Mouse (Mus musculus): ENCODE measurements around the gene Csrnp3. TPM values are rescaled to one million over a fixed set of nuclear protein-coding genes. Genes with fewer than 3 reads are reported as not detected.

Csrnp3 gene
- polyA plus RNA-seq, 1 experiment: 0.01 TPM

DNA sequence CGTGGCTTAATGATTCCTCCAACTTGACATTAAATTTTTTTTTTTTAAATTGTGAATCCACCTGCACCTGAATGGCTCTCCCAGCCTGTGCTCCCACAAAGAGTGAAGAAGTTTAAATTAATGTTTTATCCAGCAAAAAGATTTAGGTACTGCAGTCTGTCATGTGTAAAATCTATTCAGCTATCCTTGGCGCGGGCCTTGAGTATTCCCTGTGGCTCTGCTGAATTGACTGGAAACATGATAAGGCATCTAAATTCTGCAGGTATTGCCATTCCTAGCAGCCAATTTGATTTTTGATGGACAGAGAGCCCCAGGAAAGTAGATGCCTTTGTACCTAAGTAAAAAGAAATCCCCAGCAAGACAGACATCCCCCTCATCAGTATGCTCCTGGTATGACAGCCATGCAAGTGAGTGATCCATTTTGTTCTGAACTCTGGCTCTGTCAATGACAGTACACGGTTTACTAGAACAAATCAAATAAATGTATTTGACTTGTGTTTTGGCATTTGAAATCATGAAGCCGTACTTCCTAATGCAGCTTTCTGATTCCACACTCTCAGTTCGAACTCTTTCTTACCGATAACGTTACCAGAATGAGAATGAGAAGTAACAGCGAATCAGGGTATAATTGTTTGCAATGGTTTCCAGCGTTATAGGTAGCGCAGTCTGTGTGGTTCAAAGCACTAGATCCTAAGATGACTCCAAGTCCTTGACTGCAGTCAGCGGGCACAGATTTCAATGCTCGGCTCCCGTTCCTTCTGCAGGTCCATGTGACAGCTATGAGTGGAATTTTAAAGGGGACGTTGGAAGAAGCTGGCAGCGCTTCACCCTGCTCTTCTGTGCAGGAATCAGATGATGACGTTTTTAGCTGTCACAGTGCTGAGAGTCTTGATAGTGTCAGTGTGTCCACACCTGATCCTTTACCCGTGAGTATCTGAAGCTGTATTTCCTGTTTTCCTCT is 14.5 kb downstream of the Csrnp3 start:
- H3K36me3 ChIP-seq (ENCODE audit: control insufficient read depth, insufficient read depth): no peaks in the 10 kb centered on the region
- H3K4me3 ChIP-seq: no peak overlapping the region
- no peaks in the 10 kb centered on the region for H3K27me3 ChIP-seq (ENCODE audit: control insufficient read depth, insufficient read depth, insufficient read length)
- TF ChIP-seq USF1 (IDR thresholded peaks at IDR 0.05; ENCODE audit: low read depth) (no peak), E2F4 (IDR thresholded peaks at IDR 0.05; ENCODE audit: insufficient read depth) (no peak), POLR2A (IDR thresholded peaks at IDR 0.05; ENCODE audit: insufficient read length, low read depth) (no peak), CEBPB (IDR thresholded peaks at IDR 0.05; ENCODE audit: insufficient read depth, poor library complexity, severe bottlenecking) (no peak), MAX (IDR thresholded peaks at IDR 0.05; ENCODE audit: low read depth) (no peak), MYOD1 (IDR thresholded peaks at IDR 0.05; ENCODE audit: control insufficient read depth in 1 of 3, insufficient read length in 2 of 3, low read depth in 2 of 3) (no peak), TCF12 (IDR thresholded peaks at IDR 0.05; ENCODE audit: insufficient read depth, poor library complexity, severe bottlenecking) (no peak), MYOG (IDR thresholded peaks at IDR 0.05; ENCODE audit: control insufficient read depth in 1 of 3, insufficient read depth in 1 of 3, insufficient read length in 2 of 3, low read depth in 2 of 3) (no peak), TCF3 (IDR thresholded peaks at IDR 0.05; ENCODE audit: insufficient read length, low read depth) (no peak), POLR2AphosphoS2 (IDR thresholded peaks at IDR 0.05; ENCODE audit: insufficient read length, low read depth) (no peak), REST (IDR thresholded peaks at IDR 0.05; ENCODE audit: insufficient read depth, insufficient read length) (no peak), SRF (IDR thresholded peaks at IDR 0.05; ENCODE audit: control insufficient read depth, insufficient read length, low read depth) (no peak)
- no peaks in the 10 kb centered on the region for H3K79me2 ChIP-seq (ENCODE audit: control insufficient read depth, insufficient read depth)
- H3ac ChIP-seq (ENCODE audit: control insufficient read depth, insufficient read length): no peak overlapping the region
- H3K4me2 ChIP-seq (ENCODE audit: low read depth): no peak overlapping the region

GRCm38 (mm10) chr2:65864778-65865339 is 19.3 kb downstream of the Csrnp3 start:
- Histone ChIP-seq H3K79me2 (ENCODE audit: control insufficient read depth, insufficient read depth) (no peaks in the 10 kb centered on the region), H3ac (ENCODE audit: control insufficient read depth, insufficient read length) (no peak overlapping the region), H3K4me3 (no peak overlapping the region), H3K27me3 (ENCODE audit: control insufficient read depth, insufficient read depth, insufficient read length) (no peaks in the 10 kb centered on the region), H3K4me2 (ENCODE audit: low read depth) (no peak overlapping the region), H3K36me3 (ENCODE audit: control insufficient read depth, insufficient read depth) (no peaks in the 10 kb centered on the region)
- TF ChIP-seq MAX (IDR thresholded peaks at IDR 0.05; ENCODE audit: low read depth) (no peak), E2F4 (IDR thresholded peaks at IDR 0.05; ENCODE audit: insufficient read depth) (no peak), POLR2A (IDR thresholded peaks at IDR 0.05; ENCODE audit: insufficient read length, low read depth) (no peak), MYOD1 (IDR thresholded peaks at IDR 0.05; ENCODE audit: control insufficient read depth in 1 of 3, insufficient read length in 2 of 3, low read depth in 2 of 3) (no peak), USF1 (IDR thresholded peaks at IDR 0.05; ENCODE audit: low read depth) (no peak)

GRCm38 (mm10) chr2:65870919-65871582 is 25.5 kb downstream of the Csrnp3 start:
- H3K27me3 ChIP-seq (ENCODE audit: control insufficient read depth, insufficient read depth, insufficient read length): no peaks in the 10 kb centered on the region
- TF ChIP-seq E2F4 (IDR thresholded peaks at IDR 0.05; ENCODE audit: insufficient read depth) (no peak), MYOG (IDR thresholded peaks at IDR 0.05; ENCODE audit: control insufficient read depth in 1 of 3, insufficient read depth in 1 of 3, insufficient read length in 2 of 3, low read depth in 2 of 3) (no peak), TCF12 (IDR thresholded peaks at IDR 0.05; ENCODE audit: insufficient read depth, poor library complexity, severe bottlenecking) (no peak)
- no peak overlapping the region for H3K4me3 ChIP-seq
- H3K79me2 ChIP-seq (ENCODE audit: control insufficient read depth, insufficient read depth): no peaks in the 10 kb centered on the region
- no peaks in the 10 kb centered on the region for H3K36me3 ChIP-seq (ENCODE audit: control insufficient read depth, insufficient read depth)
- no peak overlapping the region for H3K4me2 ChIP-seq (ENCODE audit: low read depth)
- H3ac ChIP-seq (ENCODE audit: control insufficient read depth, insufficient read length): no peak overlapping the region

GRCm38 (mm10) chr2:65891590-65891989 is 46.0 kb downstream of the Csrnp3 start:
- TF ChIP-seq CEBPB (IDR thresholded peaks at IDR 0.05; ENCODE audit: insufficient read depth, poor library complexity, severe bottlenecking): no peak
- no peaks in the 10 kb centered on the region for H3K79me2 ChIP-seq (ENCODE audit: control insufficient read depth, insufficient read depth)
- H3K36me3 ChIP-seq (ENCODE audit: control insufficient read depth, insufficient read depth): no peaks in the 10 kb centered on the region
- peaks cover 4% of the 10 kb centered on the region for H3K27me3 ChIP-seq (ENCODE audit: control insufficient read depth, insufficient read depth, insufficient read length)
- H3K4me2 ChIP-seq (ENCODE audit: low read depth): no peak overlapping the region
- no peak overlapping the region for H3ac ChIP-seq (ENCODE audit: control insufficient read depth, insufficient read length)
- no peak overlapping the region for H3K4me3 ChIP-seq

DNA sequence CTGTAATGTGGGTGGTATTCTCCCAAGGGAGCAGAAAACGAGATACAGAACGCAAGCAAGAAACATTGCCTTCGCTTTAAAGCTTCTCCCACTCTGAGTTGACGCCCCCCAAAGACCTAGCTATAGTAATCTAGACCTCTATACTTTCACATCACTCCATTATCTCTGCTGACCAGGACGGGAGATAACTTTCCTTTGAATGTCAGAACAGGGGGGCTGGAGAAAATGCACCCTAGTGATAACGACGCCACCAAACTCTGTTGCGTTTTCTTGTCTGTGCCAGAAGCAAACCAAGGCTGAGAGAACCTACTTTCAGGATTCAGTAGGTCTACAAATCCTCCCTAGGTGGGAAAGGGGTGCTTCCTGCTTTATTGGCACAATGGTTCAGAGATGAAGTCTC is 47.7 kb downstream of the Csrnp3 start:
- TF ChIP-seq REST (IDR thresholded peaks at IDR 0.05; ENCODE audit: insufficient read depth, insufficient read length) (no peak), USF1 (IDR thresholded peaks at IDR 0.05; ENCODE audit: low read depth) (no peak), CEBPB (IDR thresholded peaks at IDR 0.05; ENCODE audit: insufficient read depth, poor library complexity, severe bottlenecking) (no peak)
- Histone ChIP-seq H3K79me2 (ENCODE audit: control insufficient read depth, insufficient read depth) (no peaks in the 10 kb centered on the region), H3ac (ENCODE audit: control insufficient read depth, insufficient read length) (no peak overlapping the region), H3K4me3 (no peak overlapping the region), H3K4me2 (ENCODE audit: low read depth) (no peak overlapping the region), H3K36me3 (ENCODE audit: control insufficient read depth, insufficient read depth) (no peaks in the 10 kb centered on the region), H3K27me3 (ENCODE audit: control insufficient read depth, insufficient read depth, insufficient read length) (peaks cover 4% of the 10 kb centered on the region)

Data from myocyte (in vitro differentiated cells).